Mouse (Mus musculus): ENCODE data around the gene Stradb. TPM values are rescaled to one million over a fixed set of nuclear protein-coding genes. Genes with fewer than 3 reads are reported as not detected.
A peak's percentile ranks its signal among the peaks of the same experiment; 100 is the strongest.

The Stradb gene
- 2.1 and 2.7 TPM in 2 replicates for total RNA-seq (2012; rRNA removed)

DNA sequence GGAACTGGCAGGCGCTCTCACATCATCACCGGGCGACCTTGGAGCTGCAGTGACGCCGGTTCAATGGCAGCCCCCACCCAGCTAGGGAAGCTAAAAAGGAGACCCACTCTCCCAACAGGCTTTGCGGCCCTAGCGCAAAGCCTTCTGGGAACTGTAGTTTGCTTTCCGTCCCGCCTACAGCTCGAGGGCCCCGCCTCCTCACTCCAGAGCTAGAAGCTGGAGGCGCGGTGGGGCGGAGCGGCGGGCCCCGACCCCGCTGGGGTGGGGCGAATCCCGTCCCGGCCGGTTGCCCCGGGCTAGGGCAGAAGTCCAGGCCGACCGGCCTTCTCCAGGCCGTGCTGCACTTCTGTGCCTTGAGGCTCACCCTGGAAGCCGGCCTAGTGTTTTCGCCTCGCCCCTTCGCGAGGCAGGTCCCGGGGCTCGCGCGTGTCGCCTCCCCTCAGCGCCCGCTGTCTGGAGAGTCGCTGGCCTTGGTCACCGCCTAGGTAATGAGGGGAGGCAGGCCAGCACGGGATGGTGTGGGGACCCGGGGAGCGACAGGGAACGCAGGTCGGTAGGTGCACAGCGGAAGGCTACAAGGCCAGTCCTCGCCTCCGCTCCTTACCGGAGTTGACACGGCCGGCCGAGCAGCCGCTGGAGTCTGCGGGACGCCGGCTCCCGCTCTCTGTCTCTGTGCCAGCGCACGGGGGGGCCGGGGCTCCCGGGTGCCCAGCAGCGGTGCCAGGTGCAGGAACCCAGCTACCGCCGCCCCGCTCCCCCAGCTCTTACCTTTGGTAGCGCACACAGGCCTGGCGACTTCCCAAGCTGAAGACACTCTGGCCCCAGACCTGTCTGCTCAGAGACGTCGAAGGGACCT, at the start of gene Stradb, which contains the start of gene Trak2:
Gene Stradb, plus strand, starts transcription at position 157 of the 856 bp plus-strand sequence.
Gene Trak2, minus strand, starts transcription at position 65 of the 856 bp plus-strand sequence.
- peak; percentile 92 for DNase-seq (ENCODE audit: low read depth, low spot score)
- Histone ChIP-seq H3K9ac (ENCODE audit: insufficient read depth, low read depth, low read length, poor library complexity, severe bottlenecking) (peak within 1 kb of the TSS; percentile 80), H3K9me3 (ENCODE audit: control insufficient read depth, insufficient read depth, low read depth, low read length) (no peaks in the 10 kb centered on the region), H3K4me1 (ENCODE audit: control insufficient read depth in 2 of 2, insufficient read depth in 2 of 2, low read length in 2 of 2, poor library complexity in 1 of 2) (no peaks in the 10 kb centered on the region; a peak in 2 of 4 replicates), H3K36me3 (ENCODE audit: control insufficient read depth, insufficient read depth, low read length, poor library complexity, severe bottlenecking) (no peaks in the 10 kb centered on the region), H3K27ac (ENCODE audit: insufficient read depth, low read depth, low read length, poor library complexity, severe bottlenecking) (no peak within 1 kb of the TSS), H3K4me3 (ENCODE audit: insufficient read depth in 1 of 2, low read depth in 1 of 2, low read length in 2 of 2, poor library complexity in 1 of 2, severe bottlenecking in 1 of 2) (peak within 1 kb of the TSS; percentile 87 to 93)
- in situ Hi-C loops (cut with MboI; ENCODE audit: low sequenced_read_pairs in 2 of 2, unreplicated experiment in 2 of 2) = no loop called here
- no peak for TF ChIP-seq ZC3H11A (IDR thresholded peaks at IDR 0.05; ENCODE audit: borderline replicate concordance, low read depth, low read length)
- TF ChIP-seq HCFC1 (IDR thresholded peaks at IDR 0.05; ENCODE audit: borderline replicate concordance, insufficient read depth, low read length) = peak; percentile 95
- no peak for TF ChIP-seq MAFK (IDR thresholded peaks at IDR 0.05; ENCODE audit: insufficient read depth, low read depth, low read length)

DNA sequence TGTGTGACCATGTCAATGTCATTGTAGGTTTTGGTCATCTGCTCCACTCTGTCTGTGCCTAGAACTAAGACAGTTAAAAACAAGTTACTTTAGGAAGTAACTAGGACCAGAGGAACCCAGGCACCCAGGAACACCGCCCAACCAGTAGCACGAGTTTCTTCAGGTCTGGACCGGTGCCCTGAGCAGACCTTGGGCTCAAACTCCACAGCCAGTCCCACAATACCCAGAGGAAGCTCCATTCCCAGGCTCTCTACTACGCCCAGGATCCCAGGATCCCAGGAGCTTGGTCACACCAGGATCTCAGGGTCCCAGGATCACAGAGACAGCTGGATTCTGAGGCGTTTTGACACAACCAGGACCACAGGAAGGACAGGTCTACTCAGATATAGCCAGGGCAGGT, 46.7 kb upstream of the Stradb start:
- Histone ChIP-seq H3K4me3 (ENCODE audit: insufficient read depth in 1 of 2, low read depth in 1 of 2, low read length in 2 of 2, poor library complexity in 1 of 2, severe bottlenecking in 1 of 2) (no peak overlapping the region), H3K9ac (ENCODE audit: insufficient read depth, low read depth, low read length, poor library complexity, severe bottlenecking) (no peak overlapping the region), H3K27ac (ENCODE audit: insufficient read depth, low read depth, low read length, poor library complexity, severe bottlenecking) (no peak overlapping the region), H3K4me1 (ENCODE audit: control insufficient read depth in 2 of 2, insufficient read depth in 2 of 2, low read length in 2 of 2, poor library complexity in 1 of 2) (no peaks in the 10 kb centered on the region), H3K9me3 (ENCODE audit: control insufficient read depth, insufficient read depth, low read depth, low read length) (no peaks in the 10 kb centered on the region), H3K36me3 (ENCODE audit: control insufficient read depth, insufficient read depth, low read length, poor library complexity, severe bottlenecking) (peaks cover under 1% of the 10 kb centered on the region; the same call in 1 of the 2 replicates)
- in situ Hi-C loops (cut with MboI; ENCODE audit: low sequenced_read_pairs in 2 of 2, unreplicated experiment in 2 of 2) = no loop called here
- DNase-seq (ENCODE audit: low read depth, low spot score) = no peak
- no peak for TF ChIP-seq ZNF384 (IDR thresholded peaks at IDR 0.05; ENCODE audit: low read depth, low read length)
- no peak for TF ChIP-seq MAFK (IDR thresholded peaks at IDR 0.05; ENCODE audit: insufficient read depth, low read depth, low read length)
- no peak for TF ChIP-seq CHD2 (IDR thresholded peaks at IDR 0.05; ENCODE audit: low read depth, low read length)
- TF ChIP-seq HCFC1 (IDR thresholded peaks at IDR 0.05; ENCODE audit: borderline replicate concordance, insufficient read depth, low read length) = no peak
- no peak for TF ChIP-seq ZC3H11A (IDR thresholded peaks at IDR 0.05; ENCODE audit: borderline replicate concordance, low read depth, low read length)

DNA sequence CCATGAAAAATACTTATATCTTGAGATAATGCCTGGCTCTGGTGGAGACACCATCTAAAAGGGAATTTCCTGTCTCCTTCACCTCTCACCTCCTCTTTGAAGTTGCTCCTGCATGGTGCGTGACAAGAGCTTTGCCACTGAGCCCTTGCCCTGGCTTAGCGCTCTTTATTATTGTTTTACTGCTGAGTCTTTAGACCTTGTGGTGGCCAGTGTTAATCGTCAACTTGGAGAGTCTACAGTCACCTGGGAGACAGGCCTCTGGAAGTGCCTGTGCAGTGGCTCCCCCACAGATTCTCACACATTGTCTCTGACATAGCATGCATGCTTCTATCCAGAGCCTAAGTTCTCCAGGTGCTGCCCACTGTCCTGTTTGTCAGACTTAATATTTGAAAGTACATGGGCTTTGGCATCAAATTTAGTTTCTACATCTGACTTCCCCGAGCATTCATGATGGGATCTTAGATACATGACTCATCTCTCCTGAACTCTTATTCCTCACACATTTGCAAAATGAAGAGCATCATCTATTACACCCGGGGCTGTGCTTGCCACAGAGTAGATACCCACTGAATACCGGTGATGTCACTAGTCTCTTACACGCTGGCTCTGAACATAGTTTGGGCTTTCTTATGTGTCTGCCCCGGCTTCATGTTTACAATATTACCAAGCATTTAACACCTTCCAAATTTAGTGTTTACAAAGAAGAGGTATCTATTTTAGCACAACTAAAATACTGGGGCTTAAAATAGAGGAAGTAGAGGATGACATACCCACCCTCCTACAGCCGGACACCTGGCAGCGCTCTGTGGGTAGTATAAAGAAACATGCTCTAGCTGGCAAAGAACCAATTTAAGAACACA, 36.3 kb upstream of the Stradb start:
- no peak overlapping the region for H3K4me3 ChIP-seq (ENCODE audit: insufficient read depth in 1 of 2, low read depth in 1 of 2, low read length in 2 of 2, poor library complexity in 1 of 2, severe bottlenecking in 1 of 2)
- H3K4me1 ChIP-seq (ENCODE audit: control insufficient read depth in 2 of 2, insufficient read depth in 2 of 2, low read length in 2 of 2, poor library complexity in 1 of 2) = no peaks in the 10 kb centered on the region
- in situ Hi-C loops (cut with MboI; ENCODE audit: low sequenced_read_pairs in 2 of 2, unreplicated experiment in 2 of 2) = no loop called here
- TF ChIP-seq CHD2 (IDR thresholded peaks at IDR 0.05; ENCODE audit: low read depth, low read length) (no peak), ZC3H11A (IDR thresholded peaks at IDR 0.05; ENCODE audit: borderline replicate concordance, low read depth, low read length) (no peak), MAFK (IDR thresholded peaks at IDR 0.05; ENCODE audit: insufficient read depth, low read depth, low read length) (no peak), ZNF384 (IDR thresholded peaks at IDR 0.05; ENCODE audit: low read depth, low read length) (no peak), HCFC1 (IDR thresholded peaks at IDR 0.05; ENCODE audit: borderline replicate concordance, insufficient read depth, low read length) (no peak)
- no peak for DNase-seq (ENCODE audit: low read depth, low spot score)
- no peaks in the 10 kb centered on the region for H3K9me3 ChIP-seq (ENCODE audit: control insufficient read depth, insufficient read depth, low read depth, low read length)
- H3K27ac ChIP-seq (ENCODE audit: insufficient read depth, low read depth, low read length, poor library complexity, severe bottlenecking) = no peak overlapping the region
- 0 out of 2 replicates have a peak, but pooled peaks cover 1% of the 10 kb centered on the region for H3K36me3 ChIP-seq (ENCODE audit: control insufficient read depth, insufficient read depth, low read length, poor library complexity, severe bottlenecking)
- H3K9ac ChIP-seq (ENCODE audit: insufficient read depth, low read depth, low read length, poor library complexity, severe bottlenecking) = no peak overlapping the region

DNA sequence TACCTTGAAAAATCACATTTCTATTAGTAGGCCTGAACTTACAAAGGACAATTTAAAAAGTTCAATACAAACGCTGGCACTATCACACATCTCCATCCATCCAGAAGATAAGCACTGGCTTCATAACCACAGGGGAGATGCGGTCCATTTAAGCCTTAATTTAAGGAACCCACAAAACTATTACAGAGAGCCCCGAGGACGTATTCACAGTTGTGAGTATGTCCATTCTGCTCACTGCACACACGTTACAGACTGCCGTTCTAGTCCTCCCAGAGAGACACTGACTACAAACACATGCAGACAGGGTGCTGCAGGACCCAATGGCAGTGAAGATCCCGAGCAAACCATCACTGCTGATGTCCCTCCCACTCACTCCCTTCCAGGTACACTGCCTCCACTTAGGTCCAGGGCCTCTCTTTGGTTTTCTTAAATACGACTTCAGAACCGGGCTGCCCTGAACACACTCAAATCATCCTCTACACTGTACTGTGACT, 35.7 kb upstream of the Stradb start:
- H3K9ac ChIP-seq (ENCODE audit: insufficient read depth, low read depth, low read length, poor library complexity, severe bottlenecking) = no peak overlapping the region
- no peak overlapping the region for H3K4me3 ChIP-seq (ENCODE audit: insufficient read depth in 1 of 2, low read depth in 1 of 2, low read length in 2 of 2, poor library complexity in 1 of 2, severe bottlenecking in 1 of 2)
- TF ChIP-seq ZNF384 (IDR thresholded peaks at IDR 0.05; ENCODE audit: low read depth, low read length) (no peak), CHD2 (IDR thresholded peaks at IDR 0.05; ENCODE audit: low read depth, low read length) (no peak), HCFC1 (IDR thresholded peaks at IDR 0.05; ENCODE audit: borderline replicate concordance, insufficient read depth, low read length) (no peak), ZC3H11A (IDR thresholded peaks at IDR 0.05; ENCODE audit: borderline replicate concordance, low read depth, low read length) (no peak), MAFK (IDR thresholded peaks at IDR 0.05; ENCODE audit: insufficient read depth, low read depth, low read length) (no peak)
- in situ Hi-C loops (cut with MboI; ENCODE audit: low sequenced_read_pairs in 2 of 2, unreplicated experiment in 2 of 2) = no loop called here
- no peak overlapping the region for H3K27ac ChIP-seq (ENCODE audit: insufficient read depth, low read depth, low read length, poor library complexity, severe bottlenecking)
- H3K9me3 ChIP-seq (ENCODE audit: control insufficient read depth, insufficient read depth, low read depth, low read length) = no peaks in the 10 kb centered on the region
- no peak for DNase-seq (ENCODE audit: low read depth, low spot score)
- H3K4me1 ChIP-seq (ENCODE audit: control insufficient read depth in 2 of 2, insufficient read depth in 2 of 2, low read length in 2 of 2, poor library complexity in 1 of 2) = no peaks in the 10 kb centered on the region
- 0 out of 2 replicates have a peak, but pooled peaks cover 1% of the 10 kb centered on the region for H3K36me3 ChIP-seq (ENCODE audit: control insufficient read depth, insufficient read depth, low read length, poor library complexity, severe bottlenecking)

Data from ES-E14 (cell line).